ENCODE assay signal across 25 mouse cellular contexts in genomic region chr19:59784401-59785046, GRCm38 (mm10).
DNase-seq lines count a peak whose midpoint lies in the region; ATAC-seq lines count a peak whose summit lies in the region.
"Had no signal": no experiment of that assay in that cellular context is flagged by ENCODE, and none has a peak within 500 bp of the region (broad histone marks: within the 10 kb centered on the region; RNA-seq: fewer than 3 reads in every experiment).

No protein-coding gene starts in this region.

- no peaks in the 10 kb centered on the region for H3K36me3 ChIP-seq in embryonic facial prominence, embryonic 14.5 days (ENCODE audit: control insufficient read depth, insufficient read depth, low read length)
- H3K36me3 ChIP-seq: embryonic facial prominence, embryonic 15.5 days; hindbrain, embryonic 15.5 days; intestine, embryonic 15.5 days; limb, embryonic 12.5 days; midbrain, embryonic 10.5 days; neural tube, embryonic 13.5 days had no signal

- no peak overlapping the region for H3K9ac ChIP-seq in embryonic facial prominence, embryonic 14.5 days (ENCODE audit: low read depth, low read length)
- H3K9ac ChIP-seq: embryonic facial prominence, embryonic 15.5 days; hindbrain, embryonic 15.5 days; intestine, embryonic 15.5 days; limb, embryonic 12.5 days; liver, postnatal 0 days; neural tube, embryonic 13.5 days had no signal

- H3K4me1 ChIP-seq in embryonic facial prominence, embryonic 14.5 days (ENCODE audit: control insufficient read depth, insufficient read depth, low read length): no peaks in the 10 kb centered on the region
- H3K4me1 ChIP-seq: embryonic facial prominence, embryonic 15.5 days; hindbrain, embryonic 15.5 days; intestine, embryonic 15.5 days; midbrain, embryonic 10.5 days; neural tube, embryonic 13.5 days had no signal

- H3K9me3 ChIP-seq in embryonic facial prominence, embryonic 14.5 days (ENCODE audit: control insufficient read depth, low read length): no peaks in the 10 kb centered on the region
- H3K9me3 ChIP-seq: embryonic facial prominence, embryonic 15.5 days; hindbrain, embryonic 15.5 days; intestine, embryonic 15.5 days; limb, embryonic 12.5 days; midbrain, embryonic 10.5 days; neural tube, embryonic 13.5 days had no signal

- ATAC-seq in embryonic facial prominence, embryonic 14.5 days (ENCODE audit: low read depth): no peak
- ATAC-seq: intestine, embryonic 15.5 days; liver, postnatal 0 days; lung, postnatal 0 days; midbrain, embryonic 16.5 days; Patski had no signal

- no peaks in the 10 kb centered on the region for H3K27me3 ChIP-seq in embryonic facial prominence, embryonic 14.5 days (replicated peaks; ENCODE audit: control insufficient read depth, insufficient read depth, low read length)
- H3K27me3 ChIP-seq: embryonic facial prominence, embryonic 15.5 days; hindbrain, embryonic 15.5 days; intestine, embryonic 15.5 days; limb, embryonic 12.5 days; neural tube, embryonic 13.5 days had no signal

- WGBS in embryonic facial prominence, embryonic 14.5 days: 46% methylated on average over 9 of the region's 9 CpGs

- no peak overlapping the region for H3K27ac ChIP-seq in embryonic facial prominence, embryonic 14.5 days (replicated peaks; ENCODE audit: low read depth, low read length)
- H3K27ac ChIP-seq: embryonic facial prominence, embryonic 15.5 days; hindbrain, embryonic 15.5 days; intestine, embryonic 15.5 days; limb, embryonic 12.5 days; midbrain, embryonic 10.5 days; neural tube, embryonic 13.5 days; stomach, postnatal 0 days had no signal

- no peak overlapping the region for H3K4me3 ChIP-seq in embryonic facial prominence, embryonic 14.5 days (ENCODE audit: low read depth, low read length)
- H3K4me3 ChIP-seq: embryonic facial prominence, embryonic 15.5 days; hindbrain, embryonic 15.5 days; intestine, embryonic 15.5 days; limb, embryonic 12.5 days; midbrain, embryonic 10.5 days; myocyte; neural tube, embryonic 13.5 days had no signal

- peak; percentile 53 for DNase-seq in heart, adult 11 months
- DNase-seq in heart, adult 9 months (ENCODE audit: low spot score in 2 of 2): no peak
- DNase-seq in brain, adult 2 months (ENCODE audit: low read depth, low spot score): peak; percentile 25
- peak; percentile 27 for DNase-seq in embryonic facial prominence, embryonic 14.5 days (ENCODE audit: low spot score)
- peak; percentile 58 for DNase-seq in retina, postnatal 1 day
- no peak for DNase-seq in ovary, postnatal 14 days (ENCODE audit: low spot score)
- no peak for DNase-seq in gastrocnemius, postnatal 25 days
- DNase-seq: cerebellum, adult 18-20 months; cerebellum, postnatal 14 days; gastrocnemius, postnatal 36 days; kidney, adult 8-10 months; kidney, postnatal 14 days; liver, postnatal 0 days had no signal

- no peak overlapping the region for H3K4me2 ChIP-seq in embryonic facial prominence, embryonic 14.5 days (ENCODE audit: low read depth, low read length)
- H3K4me2 ChIP-seq: embryonic facial prominence, embryonic 15.5 days; hindbrain, embryonic 15.5 days; intestine, embryonic 15.5 days; limb, embryonic 12.5 days; liver, embryonic 11.5 days; neural tube, embryonic 13.5 days had no signal

Comparison
In these comparisons a context has a peak if more than half of its experiments do, and no peak if none do; other contexts are left out.
1. DNase-seq: peak in heart, adult 11 months (single experiment), brain, adult 2 months (single experiment), embryonic facial prominence, embryonic 14.5 days (single experiment) and retina, postnatal 1 day (single experiment); none in heart, adult 9 months (0 of 2), ovary, postnatal 14 days (single experiment) and gastrocnemius, postnatal 25 days (single experiment).